Mouse (Mus musculus) megakaryocyte-erythroid progenitor cell, adult 5-6 weeks (primary cell): ENCODE data around the gene Myd88. TPM values are rescaled to one million over a fixed set of nuclear protein-coding genes. Genes with fewer than 3 reads are reported as not detected.
A peak's percentile ranks its signal among the peaks of the same experiment; 100 is the strongest.

Source experiments
- ATAC-seq: replicated peaks from 2 replicates; pipeline ENCODE4 v1.8.0; 2016; ENCODE audit warnings: mild to moderate bottlenecking, inconsistent platforms; ENCODE audit not compliant: severe bottlenecking, poor library complexity, low FRiP score, low TSS enrichment
- total RNA-seq, 2 experiments: library from RNA; stranded (forward) in 1 of 2; stranded (reverse) in 1 of 2; fragments of 200-1000, 215-1000 nt in 1 of 2; fragments of >200 nt in 1 of 2; fragmentation: Nextera tagmentation in 1 of 2; gene quantifications; 2 replicates each; pipeline ENCODE4 v1.2.3; 2014 to 2017

Myd88 gene
- total RNA-seq, 2 experiments from 2014 or later = 16.2 to 21.1 TPM

DNA sequence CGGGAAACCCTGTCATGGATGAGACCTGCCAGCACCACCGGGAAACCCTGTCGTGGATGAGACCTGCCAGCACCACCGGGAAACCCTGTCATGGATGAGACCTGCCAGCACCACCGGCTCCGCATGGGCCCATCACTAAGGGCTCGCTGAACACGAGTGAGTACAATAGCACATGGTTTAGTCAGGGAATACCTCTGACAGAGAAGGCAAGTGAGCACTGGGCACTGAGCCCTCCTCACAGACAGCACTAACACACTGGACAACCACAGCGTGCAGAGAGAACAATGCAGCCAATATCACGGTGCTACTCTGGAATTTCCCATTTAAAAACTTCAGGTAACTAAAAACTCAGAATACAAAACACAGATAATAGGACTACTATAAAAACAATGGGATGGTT lies 28.1 kb downstream of the Myd88 start:
- ATAC-seq = no peak

- ATAC-seq = no peak
Observed at GRCm38 (mm10) chr9:119309067-119309466, 32.1 kb downstream of the Myd88 start.

- no peak for ATAC-seq
Observed at GRCm38 (mm10) chr9:119305863-119306262, 35.3 kb downstream of the Myd88 start.

- no peak for ATAC-seq
Observed at GRCm38 (mm10) chr9:119298563-119298962, 42.6 kb downstream of the Myd88 start.

DNA sequence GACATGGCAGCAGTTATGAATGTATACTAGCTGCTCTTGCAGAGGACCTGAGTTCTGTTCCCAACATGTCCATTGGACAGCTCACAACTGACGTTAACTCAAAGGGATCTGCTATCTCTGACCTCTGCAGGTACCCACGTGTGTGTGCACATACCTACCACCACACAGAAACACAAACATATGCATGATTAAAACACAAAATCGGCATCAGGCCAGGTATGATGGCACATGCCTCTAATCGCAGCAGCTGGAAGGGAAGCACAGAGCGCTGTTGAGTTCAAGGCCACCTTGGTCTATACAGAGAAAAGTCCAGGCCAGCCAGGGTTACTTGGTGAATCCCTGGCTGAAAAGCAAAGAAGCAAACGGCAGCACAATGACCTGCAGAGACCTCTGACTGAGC lies 43.5 kb downstream of the Myd88 start:
- no peak for ATAC-seq

- 0 out of 2 replicates have a peak, but pooled peaks have one; percentile 57 for ATAC-seq
Observed at GRCm38 (mm10) chr9:119290791-119291190, 50.4 kb downstream of the Myd88 start.

Other genes with a start within 250 kb of the Myd88 start
- gene Plcd1, start 247.9 kb downstream of the Myd88 start, total RNA-seq (2014; fragmentation: Nextera tagmentation) = not detected in 2 replicates
- gene Plcd1, start 247.9 kb downstream of the Myd88 start, total RNA-seq (2017) = not detected in 2 replicates
- not detected in 2 replicates for gene Dlec1, start 238.9 kb downstream of the Myd88 start, total RNA-seq (2014; fragmentation: Nextera tagmentation)
- 0.65 TPM in 1 of 2 replicates, not detected in the other for gene Dlec1, start 238.9 kb downstream of the Myd88 start, total RNA-seq (2017)
- not detected in 2 replicates for gene Acaa1b, start 184.3 kb downstream of the Myd88 start, total RNA-seq (2014; fragmentation: Nextera tagmentation)
- gene Acaa1b, start 184.3 kb downstream of the Myd88 start, total RNA-seq (2017) = not detected in 2 replicates
- not detected in 2 replicates for gene Gm47289, start 182.2 kb downstream of the Myd88 start, total RNA-seq (2014; fragmentation: Nextera tagmentation)
- not detected in 2 replicates for gene Gm47289, start 182.2 kb downstream of the Myd88 start, total RNA-seq (2017)
- not detected in 2 replicates for gene Slc22a13, start 132.3 kb downstream of the Myd88 start, total RNA-seq (2014; fragmentation: Nextera tagmentation)
- not detected in 2 replicates for gene Slc22a13, start 132.3 kb downstream of the Myd88 start, total RNA-seq (2017)
- 32.6 and 33.0 TPM in 2 replicates for gene Oxsr1, start 19.0 kb downstream of the Myd88 start, total RNA-seq (2014; fragmentation: Nextera tagmentation)
- gene Oxsr1, start 19.0 kb downstream of the Myd88 start, total RNA-seq (2017) = 50.4 and 55.4 TPM in 2 replicates
- gene Acaa1a, start 1.7 kb downstream of the Myd88 start, total RNA-seq (2014; fragmentation: Nextera tagmentation) = 21.2 and 53.2 TPM in 2 replicates
- gene Acaa1a, start 1.7 kb downstream of the Myd88 start, total RNA-seq (2017) = 8.3 and 30.1 TPM in 2 replicates
- 5.4 and 5.7 TPM in 2 replicates for gene Xylb, start 16.0 kb upstream of the Myd88 start, total RNA-seq (2014; fragmentation: Nextera tagmentation)
- 4.3 and 4.8 TPM in 2 replicates for gene Xylb, start 16.0 kb upstream of the Myd88 start, total RNA-seq (2017)
- not detected in 2 replicates for gene Slc22a14, start 24.1 kb upstream of the Myd88 start, total RNA-seq (2014; fragmentation: Nextera tagmentation)
- not detected in 2 replicates for gene Slc22a14, start 24.1 kb upstream of the Myd88 start, total RNA-seq (2017)
- gene Acvr2b, start 60.7 kb upstream of the Myd88 start, total RNA-seq (2014; fragmentation: Nextera tagmentation) = 0.09 and 3.4 TPM in 2 replicates
- 1.3 TPM in 1 of 2 replicates, not detected in the other for gene Acvr2b, start 60.7 kb upstream of the Myd88 start, total RNA-seq (2017)
- 8.2 and 11.1 TPM in 2 replicates for gene Exog, start 103.5 kb upstream of the Myd88 start, total RNA-seq (2014; fragmentation: Nextera tagmentation)
- 4.4 and 5.1 TPM in 2 replicates for gene Exog, start 103.5 kb upstream of the Myd88 start, total RNA-seq (2017)
- not detected in 2 replicates for gene Scn5a, start 237.6 kb upstream of the Myd88 start, total RNA-seq (2014; fragmentation: Nextera tagmentation)
- gene Scn5a, start 237.6 kb upstream of the Myd88 start, total RNA-seq (2017) = not detected in 2 replicates